Mouse (Mus musculus): ENCODE data around the gene Mgat4d. TPM values are rescaled to one million over a fixed set of nuclear protein-coding genes. Genes with fewer than 3 reads are reported as not detected.
A peak's percentile ranks its signal among the peaks of the same experiment; 100 is the strongest.
"Not testable (repeated sequence)": the region's sequence is repeated elsewhere in the genome, so short reads cannot be mapped to it uniquely, and the experiment has no call there.

Mgat4d gene
- polyA plus RNA-seq (2015; fragmentation: Nextera tagmentation; extraction: Ambion mirVana) = not detected in 2 replicates

DNA sequence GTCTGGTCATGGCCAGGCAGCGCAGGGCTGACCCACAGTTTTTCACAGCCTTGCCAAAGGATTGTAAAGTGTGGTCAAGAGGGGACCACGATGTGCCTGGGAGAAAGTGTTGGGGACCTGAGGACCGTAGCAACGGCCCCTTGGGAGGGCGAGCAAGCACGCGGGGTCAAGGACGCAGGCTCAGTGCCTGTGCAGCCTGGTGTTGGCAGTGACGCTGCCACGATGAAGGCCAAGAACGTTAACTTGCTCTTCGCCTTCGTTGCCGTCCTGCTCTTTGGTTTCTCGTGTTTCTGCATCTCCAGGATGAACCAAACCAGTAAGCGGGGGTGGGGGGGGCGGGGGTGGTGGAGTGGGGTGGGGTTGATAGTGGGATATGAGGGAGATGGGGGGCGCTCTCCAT is at the start of gene Mgat4d:
Gene Mgat4d (plus strand): TSS at position 209 of the 400 bp plus-strand sequence.
- no peak within 1 kb of the TSS for H3K9ac ChIP-seq (replicated peaks)
- no peak within 1 kb of the TSS for H3K27ac ChIP-seq
- no peak for ATAC-seq
- 83% methylated on average over 18 of the region's 18 CpGs for WGBS
- no peaks in the 10 kb centered on the region for H3K4me1 ChIP-seq (replicated peaks)
- no peaks in the 10 kb centered on the region for H3K27me3 ChIP-seq
- H3K4me3 ChIP-seq (replicated peaks) = no peak within 1 kb of the TSS
- no peaks in the 10 kb centered on the region for H3K36me3 ChIP-seq
- no peaks in the 10 kb centered on the region for H3K9me3 ChIP-seq
- no peak within 1 kb of the TSS for H3K4me2 ChIP-seq (replicated peaks)

GRCm38 (mm10) chr8:83300135-83300534 is 48.1 kb upstream of the Mgat4d start:
- no peak overlapping the region for H3K27ac ChIP-seq
- H3K9ac ChIP-seq (replicated peaks) = no peak overlapping the region
- WGBS = 59% methylated on average over 1 of the region's 1 CpGs
- H3K4me2 ChIP-seq (replicated peaks) = no peak overlapping the region
- no peaks in the 10 kb centered on the region for H3K36me3 ChIP-seq
- H3K4me1 ChIP-seq (replicated peaks) = no peaks in the 10 kb centered on the region
- H3K4me3 ChIP-seq (replicated peaks) = no peak overlapping the region
- H3K9me3 ChIP-seq = no peaks in the 10 kb centered on the region
- ATAC-seq = no peak
- H3K27me3 ChIP-seq = no peaks in the 10 kb centered on the region

GRCm38 (mm10) chr8:83304946-83305345 is 43.3 kb upstream of the Mgat4d start:
- 80% methylated on average over 1 of the region's 1 CpGs for WGBS
- no peak overlapping the region for H3K27ac ChIP-seq
- no peak overlapping the region for H3K4me3 ChIP-seq (replicated peaks)
- H3K9me3 ChIP-seq = no peaks in the 10 kb centered on the region
- no peak overlapping the region for H3K9ac ChIP-seq (replicated peaks)
- no peaks in the 10 kb centered on the region for H3K36me3 ChIP-seq
- H3K4me2 ChIP-seq (replicated peaks) = no peak overlapping the region
- ATAC-seq = no peak
- no peaks in the 10 kb centered on the region for H3K27me3 ChIP-seq
- no peaks in the 10 kb centered on the region for H3K4me1 ChIP-seq (replicated peaks)

DNA sequence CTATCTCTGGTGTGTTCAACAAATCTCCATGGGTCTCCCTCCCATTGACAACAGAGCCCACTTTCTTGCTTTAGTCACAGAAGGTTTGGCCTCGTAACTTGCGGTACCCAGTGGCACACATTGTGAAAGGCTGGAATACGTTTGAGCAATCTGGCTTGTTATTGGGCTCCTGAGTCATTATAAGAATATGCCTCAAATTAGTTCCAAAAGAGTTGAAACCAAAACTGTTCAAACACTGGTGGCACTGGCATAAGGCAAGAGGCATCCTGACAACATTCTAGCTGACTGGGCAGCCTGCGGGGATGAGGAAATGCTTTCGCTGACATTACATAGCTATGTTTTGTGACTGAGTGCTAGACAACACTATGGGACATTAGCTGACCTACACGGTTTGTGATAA is 38.4 kb upstream of the Mgat4d start:
- 96% methylated on average over 6 of the region's 6 CpGs for WGBS

DNA sequence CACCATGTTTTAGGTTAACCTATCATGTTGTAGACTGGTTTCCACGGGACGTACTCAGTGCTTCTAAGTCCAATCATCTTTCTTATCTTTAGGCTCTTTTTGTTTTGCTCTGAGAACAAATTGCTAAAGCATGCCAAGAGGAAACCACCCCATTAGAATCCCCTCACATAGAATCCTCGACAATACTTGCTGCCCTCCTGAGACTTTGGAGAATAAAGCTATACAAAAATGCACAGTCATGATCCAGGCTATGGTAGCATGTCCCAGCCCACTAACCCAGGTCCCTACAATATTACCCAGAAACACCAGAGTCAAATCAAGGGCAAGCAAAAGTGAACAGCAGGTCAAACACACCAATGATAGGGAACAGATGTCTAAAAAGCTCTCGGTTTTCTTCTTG is 33.2 kb upstream of the Mgat4d start:
- peaks cover 48% of the 10 kb centered on the region for H3K36me3 ChIP-seq
- H3K4me1 ChIP-seq (replicated peaks); H3K27me3 ChIP-seq; ATAC-seq; H3K4me3 ChIP-seq (replicated peaks); H3K27ac ChIP-seq; H3K9me3 ChIP-seq; H3K4me2 ChIP-seq (replicated peaks); H3K9ac ChIP-seq (replicated peaks): not testable (repeated sequence)
- 89% methylated on average over 4 of the region's 4 CpGs for WGBS

More for the DNA sequence above, 38.4 kb upstream of the Mgat4d start:
- H3K4me2 ChIP-seq (replicated peaks) = no peak overlapping the region
- H3K27me3 ChIP-seq = no peaks in the 10 kb centered on the region
- no peak for ATAC-seq
- H3K36me3 ChIP-seq = peaks cover 12% of the 10 kb centered on the region
- H3K27ac ChIP-seq = no peak overlapping the region
- no peak overlapping the region for H3K4me3 ChIP-seq (replicated peaks)
- no peaks in the 10 kb centered on the region for H3K4me1 ChIP-seq (replicated peaks)
- no peaks in the 10 kb centered on the region for H3K9me3 ChIP-seq
- H3K9ac ChIP-seq (replicated peaks) = no peak overlapping the region

DNA sequence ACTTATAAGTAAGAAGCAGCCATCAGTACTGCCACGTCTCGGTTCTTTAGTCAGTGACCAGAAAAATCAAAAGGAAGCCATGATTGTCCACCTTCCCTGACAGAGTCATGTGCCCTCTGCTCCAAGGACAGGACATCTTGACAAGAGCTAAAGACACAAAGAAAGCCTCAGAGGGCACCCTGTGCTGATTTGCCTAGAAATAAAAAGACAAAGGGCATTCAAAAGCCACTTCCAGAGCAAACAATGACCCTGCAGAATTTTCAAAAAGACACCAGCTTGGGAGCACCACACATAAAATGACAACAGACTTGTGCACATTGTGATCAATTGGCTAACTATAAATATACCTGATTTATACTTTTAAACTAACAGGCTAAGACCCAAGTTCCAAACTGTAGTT is 32.6 kb upstream of the Mgat4d start:
- ATAC-seq = no peak
- WGBS = 87% methylated on average over 2 of the region's 2 CpGs
- no peaks in the 10 kb centered on the region for H3K27me3 ChIP-seq
- no peak overlapping the region for H3K9ac ChIP-seq (replicated peaks)
- H3K9me3 ChIP-seq = no peaks in the 10 kb centered on the region
- peaks cover 53% of the 10 kb centered on the region for H3K36me3 ChIP-seq
- no peaks in the 10 kb centered on the region for H3K4me1 ChIP-seq (replicated peaks)
- no peak overlapping the region for H3K4me3 ChIP-seq (replicated peaks)
- H3K4me2 ChIP-seq (replicated peaks) = no peak overlapping the region
- no peak overlapping the region for H3K27ac ChIP-seq

- Histone ChIP-seq H3K9me3 (no peaks in the 10 kb centered on the region), H3K4me3 (replicated peaks) (no peak overlapping the region), H3K27ac (no peak overlapping the region), H3K4me2 (replicated peaks) (no peak overlapping the region), H3K4me1 (replicated peaks) (no peaks in the 10 kb centered on the region), H3K27me3 (no peaks in the 10 kb centered on the region), H3K9ac (replicated peaks) (no peak overlapping the region), H3K36me3 (peaks cover 58% of the 10 kb centered on the region)
- ATAC-seq = no peak; the same call in 1 of the 2 replicates
- 42% methylated on average over 3 of the region's 3 CpGs for WGBS
These were observed 27.7 kb upstream of the Mgat4d start for GRCm38 (mm10) chr8:83320543-83320942.

DNA sequence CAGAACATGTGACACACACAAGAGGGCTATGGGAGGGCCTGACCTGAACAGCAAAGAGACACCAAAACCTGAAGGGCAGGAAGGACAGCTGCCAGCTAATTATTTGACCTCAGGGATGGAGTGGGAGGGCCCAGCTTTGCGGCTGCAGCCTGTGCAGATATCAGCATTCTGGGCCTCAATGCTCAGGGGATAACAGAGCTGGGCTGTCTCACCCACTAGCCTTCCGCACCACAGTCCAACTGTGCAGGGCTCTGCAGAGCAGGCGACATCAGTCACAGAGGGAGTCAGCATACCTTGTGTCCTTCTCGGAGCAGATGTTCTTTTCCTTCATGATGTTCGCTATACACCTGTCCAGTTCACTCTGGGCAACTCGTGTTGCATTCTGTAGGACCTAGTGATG is 25.9 kb upstream of the Mgat4d start:
- Histone ChIP-seq H3K4me2 (replicated peaks) (no peak overlapping the region), H3K4me1 (replicated peaks) (no peaks in the 10 kb centered on the region), H3K9ac (replicated peaks) (no peak overlapping the region), H3K27me3 (no peaks in the 10 kb centered on the region), H3K27ac (no peak overlapping the region), H3K4me3 (replicated peaks) (no peak overlapping the region), H3K9me3 (no peaks in the 10 kb centered on the region), H3K36me3 (peaks cover 50% of the 10 kb centered on the region)
- no peak for ATAC-seq
- WGBS = 94% methylated on average over 6 of the region's 6 CpGs

DNA sequence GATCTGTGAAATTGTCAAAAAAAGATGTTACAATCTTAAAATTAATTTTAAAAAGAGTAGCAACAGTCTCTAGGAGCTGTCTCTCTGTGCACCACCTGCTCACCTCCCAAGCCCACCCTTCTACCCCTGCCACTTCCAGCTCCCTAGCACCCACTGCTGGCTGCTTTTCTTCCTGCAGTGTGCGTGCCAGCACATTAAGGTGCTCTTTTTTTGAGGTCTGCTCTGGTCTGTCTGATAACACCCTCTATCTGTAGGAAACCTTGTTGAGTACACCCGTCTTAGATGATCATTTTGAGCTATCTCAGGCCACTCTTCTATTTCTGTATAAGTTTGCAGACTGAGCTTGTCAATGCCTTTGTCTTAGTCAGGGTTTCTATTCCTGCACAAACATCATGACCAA is 25.2 kb upstream of the Mgat4d start:
- Histone ChIP-seq H3K36me3 (peaks cover 52% of the 10 kb centered on the region), H3K9me3 (no peaks in the 10 kb centered on the region), H3K27me3 (no peaks in the 10 kb centered on the region), H3K9ac (replicated peaks) (no peak overlapping the region), H3K27ac (no peak overlapping the region), H3K4me2 (replicated peaks) (no peak overlapping the region), H3K4me1 (replicated peaks) (no peaks in the 10 kb centered on the region), H3K4me3 (replicated peaks) (no peak overlapping the region)
- WGBS = 83% methylated on average over 2 of the region's 2 CpGs
- ATAC-seq = no peak

DNA sequence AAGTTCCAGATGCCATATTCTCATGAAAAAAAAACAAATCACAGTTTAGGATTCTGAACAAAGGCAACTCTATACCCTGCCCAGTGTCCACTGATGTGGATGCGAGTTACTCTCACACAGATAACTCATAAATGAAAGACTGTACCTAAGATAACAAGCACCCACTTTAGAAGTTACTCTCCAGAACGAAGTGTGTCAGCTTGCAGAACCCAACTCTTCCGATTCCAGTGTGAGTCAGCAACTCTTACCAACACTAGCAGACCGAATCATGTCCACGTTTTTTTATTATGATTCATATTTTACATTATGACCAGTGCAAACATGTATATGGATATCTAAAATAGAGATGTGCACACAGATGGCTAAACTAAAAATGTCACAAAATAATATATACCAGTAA is 20.4 kb upstream of the Mgat4d start:
- no peak overlapping the region for H3K9ac ChIP-seq (replicated peaks)

GRCm38 (mm10) chr8:83331567-83331898 is 16.7 kb upstream of the Mgat4d start:
- ATAC-seq = peak; percentile 13
- H3K27me3 ChIP-seq = peaks cover 15% of the 10 kb centered on the region; the same call in 1 of the 2 replicates
- WGBS = 8% methylated on average over 7 of the region's 7 CpGs
- peak overlapping the region; percentile 64 for H3K4me3 ChIP-seq (replicated peaks)
- peak overlapping the region; percentile 71 for H3K27ac ChIP-seq
- H3K4me2 ChIP-seq (replicated peaks) = peak overlapping the region; percentile 86
- no peaks in the 10 kb centered on the region for H3K9me3 ChIP-seq
- H3K4me1 ChIP-seq (replicated peaks) = peaks cover 18% of the 10 kb centered on the region
- H3K9ac ChIP-seq (replicated peaks) = peak overlapping the region; percentile 79
- peaks cover 20% of the 10 kb centered on the region for H3K36me3 ChIP-seq

More for the DNA sequence above, 20.4 kb upstream of the Mgat4d start:
- Histone ChIP-seq H3K27me3 (no peaks in the 10 kb centered on the region), H3K4me3 (replicated peaks) (no peak overlapping the region), H3K27ac (no peak overlapping the region), H3K36me3 (peaks cover 23% of the 10 kb centered on the region), H3K4me1 (replicated peaks) (peaks cover 16% of the 10 kb centered on the region), H3K4me2 (replicated peaks) (no peak overlapping the region), H3K9me3 (no peaks in the 10 kb centered on the region)
- ATAC-seq = no peak
- WGBS = 95% methylated on average over 5 of the region's 5 CpGs

- WGBS = under 1% methylated on average over 77 of the region's 85 CpGs
- H3K9ac ChIP-seq (replicated peaks) = peak within 1 kb of the TSS; percentile 79
- peak; percentile 98 for ATAC-seq
- peak within 1 kb of the TSS; percentile 64 for H3K4me3 ChIP-seq (replicated peaks)
- H3K27ac ChIP-seq = peak within 1 kb of the TSS; percentile 71
- no peaks in the 10 kb centered on the region for H3K9me3 ChIP-seq
- peaks cover 16% of the 10 kb centered on the region for H3K36me3 ChIP-seq
- H3K4me1 ChIP-seq (replicated peaks) = peaks cover 18% of the 10 kb centered on the region
- H3K27me3 ChIP-seq = peaks cover 15% of the 10 kb centered on the region; the same call in 1 of the 2 replicates
- H3K4me2 ChIP-seq (replicated peaks) = peak within 1 kb of the TSS; percentile 86
These were observed 16.2 kb upstream of the Mgat4d start, which contains the start of gene Elmod2 for GRCm38 (mm10) chr8:83331899-83332697. TSS of gene Elmod2 (minus strand) at chr8:83332486.

Measured in midbrain, embryonic 13.5 days (tissue).